Mouse (Mus musculus) gastrocnemius, postnatal 14 days (tissue): Measurements from ENCODE around the gene Atp5e. TPM values are rescaled to one million over a fixed set of nuclear protein-coding genes. Genes with fewer than 3 reads are reported as not detected.

ENCODE experiments used
- DNase-seq: peaks from one replicate; pipeline ENCODE4 v3.0.0; 2021; ENCODE audit warnings: mixed read lengths
- intact Hi-C: fragments of 180-260 bp; cut with DNase I; formaldehyde crosslinking; loops from one replicate; pipeline ENCODE4 v1.15.1; 2025; ENCODE audit warnings: low total_unique reads
- total RNA-seq, 2 experiments: library from RNA; stranded (reverse); gene quantifications; 2 replicates each; pipeline ENCODE4 v1.2.3; 2021

Gene Atp5e
- total RNA-seq, 2 experiments from 2014 or later = 1,038 to 1,188 TPM

DNA sequence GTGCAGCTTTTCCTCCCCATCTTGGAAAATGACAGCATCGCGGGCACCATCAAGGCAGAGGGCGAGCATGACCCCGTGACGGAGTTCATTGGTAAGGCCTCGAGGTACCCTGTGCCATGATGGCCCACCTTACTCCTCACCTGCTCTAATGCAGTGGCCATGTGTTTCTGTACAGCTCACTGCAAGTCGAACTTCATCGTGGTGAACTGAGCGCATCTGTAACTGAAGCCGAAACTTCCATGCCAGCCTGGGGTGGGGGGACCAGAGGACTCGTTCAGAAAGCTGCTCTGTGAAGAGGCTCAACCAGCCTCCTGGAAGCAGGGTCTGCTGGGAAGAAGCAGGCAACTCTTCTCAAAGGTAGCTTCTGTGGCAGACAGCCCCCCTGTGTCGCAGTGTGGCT is 37.0 kb downstream of the Atp5e start:
- intact Hi-C loops = no loop called here
- DNase-seq = no peak

- DNase-seq = no peak
- intact Hi-C loops = no loop called here
These were observed 39.4 kb downstream of the Atp5e start for GRCm38 (mm10) chr2:174424301-174425085.

DNA sequence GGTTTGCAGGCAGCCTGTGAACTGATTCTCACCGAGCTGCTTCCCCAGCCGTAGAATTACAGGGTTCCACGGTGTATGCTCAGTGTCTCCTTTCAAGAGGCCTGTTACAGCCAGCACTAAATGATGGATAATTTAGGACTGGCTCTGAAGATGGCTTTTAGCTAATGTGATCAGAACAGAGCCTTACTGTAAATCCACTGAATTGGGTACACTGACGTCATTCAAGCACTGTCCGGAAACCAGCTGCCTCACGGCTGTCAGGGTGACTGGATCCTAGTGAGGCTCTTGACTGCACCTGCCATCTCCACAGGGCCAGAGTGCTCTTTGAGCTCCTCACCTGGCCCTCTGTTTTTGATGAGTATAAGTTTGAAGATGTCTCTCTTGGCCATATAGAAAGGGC is 42.8 kb downstream of the Atp5e start:
- intact Hi-C loops = no loop called here

DNA sequence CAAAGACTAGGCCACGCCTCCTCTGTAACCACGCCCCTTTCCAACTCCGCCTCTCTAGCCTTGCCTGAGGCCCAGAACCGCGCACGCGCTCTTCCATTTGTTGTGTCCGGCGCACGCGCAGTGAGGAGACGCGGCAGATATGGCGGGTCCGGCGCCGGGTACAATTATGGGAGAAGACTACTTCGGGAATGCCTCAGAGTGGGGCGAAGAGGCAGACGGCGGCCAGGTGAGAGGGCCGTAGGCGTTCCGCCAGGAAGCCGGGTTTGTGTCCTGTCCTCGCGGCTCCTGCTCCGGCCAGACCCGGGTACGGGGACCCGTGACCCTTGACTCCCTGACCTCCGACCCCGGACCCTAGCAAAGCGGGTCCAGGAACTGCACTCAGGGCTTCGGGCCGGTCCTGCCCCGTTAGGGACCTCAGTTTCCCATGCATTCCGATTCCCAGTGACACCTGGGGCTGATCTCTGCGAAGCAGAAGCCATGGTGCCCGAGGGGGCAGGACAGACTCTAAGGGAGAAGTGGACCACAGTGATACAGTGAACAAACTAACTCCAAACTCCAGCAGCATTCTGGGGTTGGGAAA is 48.1 kb downstream of the Atp5e start, which contains the start of gene Nelfcd:
Gene Nelfcd (plus strand): TSS at position 74 of the 580 bp plus-strand sequence.
- peak; percentile 94 for DNase-seq
- intact Hi-C loops = no loop called here

More for the DNA sequence above, 42.8 kb downstream of the Atp5e start:
- no peak for DNase-seq

- DNase-seq = no peak
- intact Hi-C loops = no loop called here
These were observed 48.7 kb downstream of the Atp5e start for GRCm38 (mm10) chr2:174415001-174415730.

DNA sequence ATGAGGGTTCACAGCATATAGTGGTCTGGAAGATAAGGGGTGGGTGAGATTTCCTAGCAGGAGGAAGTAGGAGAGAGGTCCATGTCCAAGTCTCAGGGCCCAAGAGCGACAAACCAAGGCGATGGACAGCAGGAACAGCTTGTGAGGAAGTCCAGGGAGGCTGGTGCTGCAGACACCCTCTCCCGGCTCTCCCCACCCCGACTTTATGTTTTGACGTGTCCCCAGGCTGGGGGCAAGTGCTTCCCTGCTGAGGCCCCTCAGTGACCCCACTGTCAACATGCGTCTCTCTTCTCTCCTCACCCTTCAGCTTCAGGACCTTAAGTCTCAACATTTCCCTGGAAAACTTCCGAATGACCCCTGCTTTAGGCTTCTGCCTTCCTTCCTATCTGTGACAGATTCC is 50.8 kb downstream of the Atp5e start:
- intact Hi-C loops = no loop called here
- no peak for DNase-seq

Other genes starting within 250 kb of the Atp5e start
- 1,000 to 10,000 TPM; 1,660 to 1,705 TPM for gene Gnas, start 179.8 kb downstream of the Atp5e start, total RNA-seq
- gene Gm20721, start 117.4 kb downstream of the Atp5e start, total RNA-seq = 1 to 10 TPM; 3.1 to 3.2 TPM
- 10 to 100 TPM; 28.5 to 29.4 TPM for gene Nelfcd, start 48.3 kb downstream of the Atp5e start, total RNA-seq
- 10 to 100 TPM; 35.9 to 46.1 TPM for gene Ctsz, start 25.1 kb downstream of the Atp5e start, total RNA-seq
- gene Tubb1, start 13.4 kb downstream of the Atp5e start, total RNA-seq = under 1 TPM in 1 of 2 experiments, not detected in 1; 0.14 TPM
- gene Prelid3b, start 9.0 kb upstream of the Atp5e start, total RNA-seq = 10 to 100 TPM; 54.1 to 62.6 TPM
- gene Zfp831, start 179.4 kb upstream of the Atp5e start, total RNA-seq = under 1 TPM in 1 of 2 experiments, not detected in 1; 0.02 TPM